Mouse (Mus musculus): ENCODE measurements around the gene Clgn.

DNA sequence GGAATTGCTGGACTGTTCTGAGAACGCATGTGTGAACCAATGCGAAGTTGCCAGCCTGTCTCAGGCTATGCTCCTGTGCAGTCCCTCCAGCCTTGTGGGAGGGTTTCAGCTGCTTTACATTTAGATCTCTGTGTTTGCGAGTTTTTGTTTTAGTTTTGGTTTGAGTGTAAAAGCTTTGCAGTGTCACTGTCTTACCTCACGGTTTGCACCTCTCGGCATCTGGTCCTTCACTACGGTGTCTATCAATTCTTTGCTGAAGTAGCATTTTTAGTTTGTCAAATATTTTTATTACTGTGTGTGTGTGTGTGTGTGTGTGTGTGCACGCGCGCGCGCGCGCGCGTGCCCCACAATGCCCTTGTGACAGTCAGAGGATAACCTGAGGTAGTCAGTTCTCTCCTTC is 27.2 kb downstream of the Clgn start:
- TF ChIP-seq CTCF (IDR thresholded peaks at IDR 0.05; ENCODE audit: low read depth) (no peak), EP300 (IDR thresholded peaks at IDR 0.05; ENCODE audit: low read depth) (no peak)

Data from heart, postnatal 0 days (tissue).